In genomic region chr17:34850517-34851125, GRCm38 (mm10) we compare ENCODE assay signal across 8 mouse cellular contexts. TPM values are rescaled to one million over a fixed set of nuclear protein-coding genes. Genes with fewer than 3 reads are reported as not detected.
DNase-seq lines count a peak whose midpoint lies in the region; ATAC-seq and TF ChIP-seq lines count a peak whose summit lies in the region.

No protein-coding gene starts in this region.

- peak overlapping the region; percentile 10; the same call in 1 of the 2 replicates for H3K27ac ChIP-seq in kidney, adult 2 months (ENCODE audit: insufficient read depth, low read depth, low read length)
- no peak overlapping the region for H3K27ac ChIP-seq in hindbrain, embryonic 14.5 days
- H3K27ac ChIP-seq in midbrain, embryonic 14.5 days (replicated peaks; ENCODE audit: low read depth, low read length) = peak overlapping the region; percentile 27; the same call in 1 of the 2 replicates

- ATAC-seq in hindbrain, embryonic 14.5 days (ENCODE audit: low FRiP score) = peak; percentile 0; the same call in 1 of the 2 replicates
- ATAC-seq in midbrain, embryonic 14.5 days (ENCODE audit: low FRiP score, low TSS enrichment) = no peak; the same call in 1 of the 2 replicates

- peaks cover 7% of the 10 kb centered on the region; the same call in 1 of the 2 replicates for H3K4me1 ChIP-seq in kidney, adult 2 months (ENCODE audit: control insufficient read depth, insufficient read depth, low read length)
- peaks cover 20% of the 10 kb centered on the region for H3K4me1 ChIP-seq in hindbrain, embryonic 14.5 days (replicated peaks; ENCODE audit: control insufficient read depth, insufficient read depth, low read length)
- H3K4me1 ChIP-seq in midbrain, embryonic 14.5 days (ENCODE audit: control insufficient read depth, insufficient read depth, low read length) = peaks cover 13% of the 10 kb centered on the region

- TF ChIP-seq CTCF in kidney, adult 2 months (conservative IDR thresholded peaks at IDR 0.05; ENCODE audit: insufficient read depth, insufficient read length, low read depth, low read length) = no peak

- no peaks in the 10 kb centered on the region for H3K36me3 ChIP-seq in kidney, adult 2 months (ENCODE audit: control insufficient read depth, insufficient read depth, low read length)
- H3K36me3 ChIP-seq in hindbrain, embryonic 14.5 days (replicated peaks; ENCODE audit: control insufficient read depth, insufficient read depth) = peaks cover 62% of the 10 kb centered on the region
- H3K36me3 ChIP-seq in midbrain, embryonic 14.5 days (ENCODE audit: control insufficient read depth, insufficient read depth, low read length) = peaks cover 56% of the 10 kb centered on the region

- no peak for TF ChIP-seq POLR2A in kidney, adult 2 months (IDR thresholded peaks at IDR 0.05; ENCODE audit: low read depth, low read length)

- no peaks in the 10 kb centered on the region for H3K9me3 ChIP-seq in hindbrain, embryonic 14.5 days (ENCODE audit: control insufficient read depth, low read length)
- no peaks in the 10 kb centered on the region for H3K9me3 ChIP-seq in midbrain, embryonic 14.5 days (ENCODE audit: control insufficient read depth, low read length)

- H3K27me3 ChIP-seq in kidney, adult 2 months (replicated peaks; ENCODE audit: control insufficient read depth, insufficient read depth, low read length) = no peaks in the 10 kb centered on the region
- H3K27me3 ChIP-seq in hindbrain, embryonic 14.5 days (ENCODE audit: control insufficient read depth, insufficient read depth, low read length) = no peaks in the 10 kb centered on the region
- H3K27me3 ChIP-seq in midbrain, embryonic 14.5 days (ENCODE audit: control insufficient read depth, insufficient read depth, low read length) = no peaks in the 10 kb centered on the region

- peak overlapping the region; percentile 77 for H3K9ac ChIP-seq in hindbrain, embryonic 14.5 days
- peak overlapping the region; percentile 88 for H3K9ac ChIP-seq in midbrain, embryonic 14.5 days (replicated peaks; ENCODE audit: low read length)

- under 1% methylated on average over 25 of the region's 25 CpGs for WGBS in kidney, adult 2 months
- 4% methylated on average over 25 of the region's 25 CpGs for WGBS in hindbrain, embryonic 14.5 days
- 2% methylated on average over 25 of the region's 25 CpGs for WGBS in midbrain, embryonic 14.5 days

- peak overlapping the region; percentile 71 for H3K4me3 ChIP-seq in kidney, adult 2 months (ENCODE audit: insufficient read depth, low read depth, low read length)
- peak overlapping the region; percentile 58 for H3K4me3 ChIP-seq in hindbrain, embryonic 14.5 days (replicated peaks; ENCODE audit: low read length)
- peak overlapping the region; percentile 93 for H3K4me3 ChIP-seq in midbrain, embryonic 14.5 days (replicated peaks; ENCODE audit: low read depth, low read length)

- DNase-seq in kidney, adult 2 months = no peak
- no peak for DNase-seq in kidney, adult 11 months
- peak; percentile 15 for DNase-seq in Muller cell, postnatal 12 days (ENCODE audit: inconsistent ontology term)
- no peak for DNase-seq in hindbrain, embryonic 14.5 days (ENCODE audit: low spot score)
- DNase-seq in midbrain, embryonic 14.5 days = peak; percentile 8
- no peak for DNase-seq in urinary bladder, adult 18-20 months (ENCODE audit: low spot score in 2 of 2)
- DNase-seq in layer of hippocampus, postnatal 10 days (ENCODE audit: low spot score in 2 of 2) = no peak
- no peak for DNase-seq in ovary, postnatal 14 days (ENCODE audit: low spot score)

- H3K4me2 ChIP-seq in hindbrain, embryonic 14.5 days (replicated peaks) = peak overlapping the region; percentile 93
- H3K4me2 ChIP-seq in midbrain, embryonic 14.5 days (ENCODE audit: low read length) = peak overlapping the region; percentile 95

RNA-seq across cellular contexts. Expression of gene Nelfe, which starts 0.4 kb away (rescaled TPM):
- 24.2 and 26.2 TPM in 2 replicates for polyA plus RNA-seq in kidney, adult 2 months (2012; rRNA removed)
- polyA plus RNA-seq in hindbrain, embryonic 14.5 days (2014; fragmentation: Nextera tagmentation; extraction: Ambion mirVana) = 73.7 and 74.0 TPM in 2 replicates
- 75.5 and 85.3 TPM in 2 replicates for polyA plus RNA-seq in midbrain, embryonic 14.5 days (2014; fragmentation: Nextera tagmentation; extraction: Ambion mirVana)
- total RNA-seq in layer of hippocampus, postnatal 10 days (2021) = 10 to 100 TPM; 30.2 to 38.5 TPM

RNA-seq across cellular contexts. Expression of gene Skiv2l, which starts 0.6 kb away (rescaled TPM):
- polyA plus RNA-seq in kidney, adult 2 months (2012; rRNA removed) = 58.2 and 69.5 TPM in 2 replicates
- polyA plus RNA-seq in hindbrain, embryonic 14.5 days (2014; fragmentation: Nextera tagmentation; extraction: Ambion mirVana) = 49.6 and 51.2 TPM in 2 replicates
- 47.7 and 55.5 TPM in 2 replicates for polyA plus RNA-seq in midbrain, embryonic 14.5 days (2014; fragmentation: Nextera tagmentation; extraction: Ambion mirVana)
- total RNA-seq in layer of hippocampus, postnatal 10 days (2021) = 10 to 100 TPM; 71.4 to 74.8 TPM

RNA-seq across cellular contexts. Expression of gene Cfb, which starts 11.7 kb away (rescaled TPM):
- 191 and 199 TPM in 2 replicates for polyA plus RNA-seq in kidney, adult 2 months (2012; rRNA removed)
- 2.2 and 2.3 TPM in 2 replicates for polyA plus RNA-seq in hindbrain, embryonic 14.5 days (2014; fragmentation: Nextera tagmentation; extraction: Ambion mirVana)
- 1.8 and 3.0 TPM in 2 replicates for polyA plus RNA-seq in midbrain, embryonic 14.5 days (2014; fragmentation: Nextera tagmentation; extraction: Ambion mirVana)
- total RNA-seq in layer of hippocampus, postnatal 10 days (2021) = not detected

RNA-seq across cellular contexts. Expression of gene Dxo, which starts 13.8 kb away (rescaled TPM):
- polyA plus RNA-seq in kidney, adult 2 months (2012; rRNA removed) = 52.6 and 59.2 TPM in 2 replicates
- polyA plus RNA-seq in hindbrain, embryonic 14.5 days (2014; fragmentation: Nextera tagmentation; extraction: Ambion mirVana) = 54.4 and 61.9 TPM in 2 replicates
- 66.6 and 68.6 TPM in 2 replicates for polyA plus RNA-seq in midbrain, embryonic 14.5 days (2014; fragmentation: Nextera tagmentation; extraction: Ambion mirVana)
- total RNA-seq in layer of hippocampus, postnatal 10 days (2021) = 10 to 100 TPM; 36.1 to 39.9 TPM

RNA-seq across cellular contexts. Expression of gene Stk19, which starts 13.9 kb away (rescaled TPM):
- polyA plus RNA-seq in kidney, adult 2 months (2012; rRNA removed) = 35.7 and 36.7 TPM in 2 replicates
- polyA plus RNA-seq in hindbrain, embryonic 14.5 days (2014; fragmentation: Nextera tagmentation; extraction: Ambion mirVana) = 25.9 and 28.8 TPM in 2 replicates
- polyA plus RNA-seq in midbrain, embryonic 14.5 days (2014; fragmentation: Nextera tagmentation; extraction: Ambion mirVana) = 32.1 and 39.3 TPM in 2 replicates
- total RNA-seq in layer of hippocampus, postnatal 10 days (2021) = 10 to 100 TPM; 63.6 to 64.2 TPM

Comparison
In these comparisons a context has a peak if more than half of its experiments do, and no peak if none do; other contexts are left out.
1. DNase-seq: peak in Muller cell, postnatal 12 days (single experiment) and midbrain, embryonic 14.5 days (single experiment); none in kidney, adult 2 months (single experiment), kidney, adult 11 months (single experiment), hindbrain, embryonic 14.5 days (single experiment), urinary bladder, adult 18-20 months (0 of 2), layer of hippocampus, postnatal 10 days (0 of 2) and ovary, postnatal 14 days (single experiment).
2. RNA of gene Cfb, which starts 11.7 kb away (polyA plus RNA-seq): 191 to 199 TPM in kidney, adult 2 months; 1.8 to 3.0 TPM in midbrain, embryonic 14.5 days and 2.2 to 2.3 TPM in hindbrain, embryonic 14.5 days; every median in the first group is over 10 times any median in the second.
3. Peak in every context shown above with its lines, with median percentiles within 50 percentile points of each other: H3K4me3 ChIP-seq.